Mouse (Mus musculus): ENCODE results near the gene Ajm1.
"Not testable (repeated sequence)": the region's sequence is repeated elsewhere in the genome, so short reads cannot be mapped to it uniquely, and the experiment has no call there.

Ajm1 gene

GRCm38 (mm10) chr2:25565741-25566140 is 15.8 kb downstream of the Ajm1 start:
- DNase-seq (ENCODE audit: low spot score) = no peak

GRCm38 (mm10) chr2:25561946-25562345 is 19.6 kb downstream of the Ajm1 start:
- no peak for DNase-seq (ENCODE audit: low spot score)

DNA sequence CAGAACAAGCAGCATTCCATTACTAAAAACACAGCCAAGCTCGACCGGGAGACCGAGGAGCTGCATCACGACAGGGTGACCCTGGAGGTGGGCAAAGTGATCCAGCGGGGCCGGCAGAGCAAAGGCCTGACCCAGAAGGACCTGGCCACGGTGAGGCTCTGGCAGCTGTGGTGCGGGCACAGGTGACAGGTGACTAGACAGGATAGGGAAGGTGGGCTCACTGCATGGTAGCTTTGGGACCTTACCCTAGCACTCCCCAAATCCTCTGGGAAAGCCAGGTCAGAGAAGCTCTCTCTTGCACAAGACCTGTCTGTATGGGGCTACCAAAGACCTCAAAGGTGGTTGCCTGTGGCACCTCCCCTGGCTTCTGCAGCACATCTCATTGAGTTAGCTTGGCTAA is 21.0 kb downstream of the Ajm1 start:
- DNase-seq (ENCODE audit: low spot score) = no peak

DNA sequence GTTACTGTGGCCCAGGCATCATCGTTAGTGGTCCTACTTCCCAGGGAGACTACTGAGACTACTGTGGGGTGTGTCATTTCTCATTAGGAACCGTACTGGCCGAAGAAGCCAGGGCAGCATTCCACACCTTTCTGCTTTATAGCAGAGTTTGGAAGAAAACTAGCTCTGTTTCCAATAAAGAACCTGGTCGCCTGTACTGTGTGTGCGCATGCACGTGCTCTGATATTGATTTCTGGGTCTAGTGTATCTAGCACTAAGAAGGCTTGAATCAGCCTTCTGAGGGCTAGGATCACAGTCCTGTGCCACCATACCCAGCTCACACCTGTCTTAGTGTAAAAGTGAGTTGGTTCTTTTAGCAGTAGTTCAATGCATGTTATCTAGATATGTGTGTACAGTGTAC is 22.8 kb downstream of the Ajm1 start:
- DNase-seq (ENCODE audit: low spot score) = no peak

DNA sequence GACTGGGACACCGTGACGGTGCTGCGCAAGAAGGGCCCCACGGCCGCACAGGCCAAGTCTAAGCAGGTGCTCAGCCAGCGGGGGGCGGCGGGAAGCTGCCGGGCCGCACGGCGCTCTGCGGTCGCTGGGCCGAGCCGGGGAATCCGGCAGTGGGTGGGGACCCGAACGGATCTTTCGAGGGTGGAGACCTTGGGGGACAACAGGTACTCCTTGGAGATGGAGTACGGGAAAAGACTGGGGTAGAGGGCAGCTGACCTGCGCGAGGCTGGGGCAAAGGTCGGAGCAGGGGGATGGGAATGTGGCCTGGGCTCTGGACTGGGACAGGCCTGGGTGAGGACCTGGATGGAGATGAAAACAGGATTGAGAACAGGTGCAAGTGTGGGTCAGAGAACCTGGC is 23.6 kb downstream of the Ajm1 start:
- no peak for DNase-seq (ENCODE audit: low spot score)

- peak; percentile 73 for DNase-seq (ENCODE audit: low spot score)
Measured at GRCm38 (mm10) chr2:25557221-25557963, 24.2 kb downstream of the Ajm1 start, which contains the start of gene Edf1. TSS of gene Edf1 (plus strand) at chr2:25557847.

DNA sequence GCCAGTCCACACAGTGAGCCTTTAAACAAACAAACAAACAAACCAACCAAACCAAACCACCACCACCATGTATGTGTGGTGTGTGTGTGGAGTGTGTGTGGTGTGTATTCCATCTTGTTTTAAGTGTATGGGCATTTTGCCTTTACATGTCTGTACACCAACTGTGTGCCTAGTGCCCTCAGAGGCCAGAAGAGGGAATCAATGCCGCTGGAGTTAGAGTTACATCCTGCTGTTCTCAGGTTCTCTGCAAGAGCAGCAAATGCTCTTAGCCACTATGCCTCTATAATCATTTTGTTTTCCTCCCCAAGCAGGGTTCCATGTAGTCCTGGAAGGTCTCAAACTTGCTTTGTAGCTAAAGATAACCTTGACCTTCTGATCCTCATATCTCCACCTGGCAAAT is 25.3 kb downstream of the Ajm1 start:
- no peak for DNase-seq (ENCODE audit: low spot score)

DNA sequence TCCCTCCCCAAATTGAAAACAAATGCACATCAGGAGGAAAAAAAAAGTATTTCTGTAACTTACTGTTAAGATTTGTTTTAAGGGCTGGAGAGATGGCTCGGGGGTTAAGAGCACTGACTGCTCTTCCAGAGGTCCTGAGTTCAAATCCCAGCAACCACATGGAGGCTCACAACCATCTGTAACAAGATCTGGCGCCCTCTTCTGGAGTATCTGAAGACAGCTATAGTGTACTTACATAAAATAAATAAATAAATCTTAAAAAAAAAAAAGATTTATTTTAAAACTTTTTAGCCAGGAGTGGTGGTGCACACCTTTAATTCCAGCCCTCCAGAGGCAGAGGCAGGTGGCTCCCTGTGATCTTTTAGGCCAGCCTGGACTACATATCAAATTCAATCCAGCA is 26.1 kb downstream of the Ajm1 start:
- not testable (repeated sequence) for DNase-seq (ENCODE audit: low spot score)

DNA sequence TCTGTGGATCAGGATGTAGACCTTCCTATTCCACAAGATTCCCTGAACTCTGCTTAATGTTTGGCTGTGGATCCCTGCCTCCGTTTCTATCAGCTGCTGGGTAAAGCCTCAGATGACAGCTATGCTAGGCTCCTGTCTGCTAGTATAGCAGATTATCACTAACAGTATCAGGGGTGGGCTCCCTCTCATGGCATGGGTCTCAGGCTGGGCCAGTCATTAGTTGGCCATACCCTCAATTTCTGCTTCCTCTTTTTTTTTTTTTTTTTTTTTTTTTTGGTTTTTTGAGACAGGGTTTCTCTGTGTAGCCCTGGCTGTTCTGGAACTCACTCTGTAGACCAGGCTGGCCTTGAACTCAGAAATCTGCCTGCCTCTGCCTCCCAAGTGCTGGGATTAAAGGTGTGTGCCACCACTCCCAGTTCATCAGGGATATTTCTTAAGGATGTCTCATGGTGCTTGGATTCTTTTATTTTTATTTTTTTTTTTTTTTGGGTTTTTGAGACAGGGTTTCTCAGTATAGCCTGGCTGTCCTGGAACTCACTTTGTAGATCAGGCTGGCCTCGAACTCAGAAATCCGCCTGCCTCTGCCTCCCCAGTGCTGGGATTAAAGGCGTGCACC is 28.3 kb downstream of the Ajm1 start:
- not testable (repeated sequence) for DNase-seq (ENCODE audit: low spot score)

DNA sequence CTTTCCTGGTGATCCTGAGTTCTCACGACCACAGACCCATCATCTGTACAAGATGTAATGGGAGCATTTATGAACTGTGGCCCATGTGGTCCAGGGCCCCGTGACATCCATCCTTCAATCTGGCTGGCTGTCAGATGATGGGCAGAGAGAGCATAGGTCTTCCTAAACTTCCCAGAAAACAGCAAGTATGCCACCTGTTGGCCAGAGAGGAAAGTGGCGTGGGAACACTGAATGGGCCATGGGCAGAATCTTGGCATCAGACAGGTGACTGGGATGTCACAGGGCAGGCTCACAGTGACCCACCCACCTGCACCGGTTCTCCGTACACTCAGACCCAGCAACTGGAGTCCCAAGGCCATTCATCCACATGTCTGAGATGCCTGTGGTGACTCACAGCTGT is 30.4 kb downstream of the Ajm1 start:
- DNase-seq (ENCODE audit: low spot score) = no peak

DNA sequence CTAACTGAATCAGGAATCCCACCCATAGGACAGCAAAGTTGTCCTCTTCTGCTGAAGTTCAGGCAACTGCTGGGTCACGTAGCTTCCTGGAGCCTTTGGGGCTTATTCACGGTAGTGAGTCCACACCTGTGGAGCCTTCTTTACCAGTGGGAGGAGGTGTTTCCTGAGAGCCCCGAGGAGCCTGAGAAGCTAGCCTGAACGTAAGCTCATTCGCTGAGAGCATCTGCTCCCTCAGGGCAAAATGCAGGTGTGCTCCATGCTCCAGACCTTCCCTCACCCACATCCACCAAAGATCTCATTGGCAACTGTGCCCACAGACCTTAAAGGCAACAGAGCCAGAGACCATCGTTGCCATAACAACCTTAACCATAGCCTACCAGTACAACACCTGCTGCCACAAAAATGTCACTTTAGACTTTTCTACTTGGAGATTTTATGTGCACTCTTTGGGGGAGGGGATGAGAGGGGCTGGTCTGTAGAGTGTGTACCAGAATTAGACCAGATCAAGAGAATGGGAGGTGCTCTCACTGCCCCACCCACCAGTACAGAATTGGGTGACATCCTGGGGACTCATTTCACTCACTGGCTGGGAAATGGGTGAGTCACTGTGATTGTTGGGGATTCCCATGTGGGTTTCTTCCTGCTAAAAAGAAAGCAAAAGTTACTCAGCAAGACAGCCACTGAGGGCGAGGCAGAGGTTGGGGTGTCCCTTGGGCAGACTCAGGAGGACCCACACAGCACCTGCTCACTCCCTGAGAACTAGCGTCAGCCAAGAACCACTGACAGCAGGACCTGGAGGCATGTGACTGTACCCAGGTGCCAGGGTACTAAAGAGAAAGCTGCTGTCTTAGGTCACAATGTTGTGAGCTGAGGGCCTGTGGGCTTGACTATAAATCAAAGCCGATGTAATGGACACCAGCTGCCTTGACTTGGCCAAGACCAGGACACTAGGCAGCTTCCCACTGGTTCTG is 32.3 kb downstream of the Ajm1 start:
- DNase-seq (ENCODE audit: low spot score) = no peak

DNA sequence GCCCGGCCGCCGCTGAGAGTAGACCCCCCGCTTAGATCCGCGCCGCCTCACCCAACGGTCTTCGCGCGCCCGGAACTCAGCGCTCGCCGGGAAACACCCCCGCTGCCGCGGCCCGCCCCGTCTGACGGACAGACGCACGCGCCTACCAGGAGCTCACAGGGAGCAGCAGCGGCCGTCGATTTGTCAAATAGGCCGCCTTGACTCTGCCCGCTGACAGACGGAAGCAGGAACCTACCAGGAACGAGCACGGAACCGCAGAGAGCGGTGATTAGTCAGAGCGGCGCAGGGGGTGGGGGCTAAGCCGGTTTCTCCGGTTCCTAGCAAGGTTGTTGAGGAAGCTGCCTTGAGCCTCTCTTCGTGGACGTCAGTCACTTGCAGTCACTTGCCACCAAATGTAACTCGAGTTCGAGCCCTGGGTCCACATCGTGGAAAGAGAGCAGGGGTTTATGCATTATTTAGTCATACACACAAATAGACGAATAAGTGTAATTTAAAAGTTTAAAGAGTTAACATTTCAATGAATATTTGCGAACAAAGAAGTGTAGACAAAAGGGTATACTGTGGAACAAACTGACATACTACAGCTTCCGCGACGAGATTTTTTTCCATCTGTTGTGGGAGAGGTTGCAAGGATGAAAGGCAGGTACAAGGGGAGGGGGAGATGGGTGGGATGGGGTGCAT is 34.6 kb downstream of the Ajm1 start, which contains the start of gene Traf2:
TSS of gene Traf2 (minus strand) at position 130 of the 681 bp plus-strand sequence.
- peak; percentile 95 for DNase-seq (ENCODE audit: low spot score)

- DNase-seq (ENCODE audit: low spot score) = no peak
Measured at GRCm38 (mm10) chr2:25545996-25546810, 35.4 kb downstream of the Ajm1 start.

DNA sequence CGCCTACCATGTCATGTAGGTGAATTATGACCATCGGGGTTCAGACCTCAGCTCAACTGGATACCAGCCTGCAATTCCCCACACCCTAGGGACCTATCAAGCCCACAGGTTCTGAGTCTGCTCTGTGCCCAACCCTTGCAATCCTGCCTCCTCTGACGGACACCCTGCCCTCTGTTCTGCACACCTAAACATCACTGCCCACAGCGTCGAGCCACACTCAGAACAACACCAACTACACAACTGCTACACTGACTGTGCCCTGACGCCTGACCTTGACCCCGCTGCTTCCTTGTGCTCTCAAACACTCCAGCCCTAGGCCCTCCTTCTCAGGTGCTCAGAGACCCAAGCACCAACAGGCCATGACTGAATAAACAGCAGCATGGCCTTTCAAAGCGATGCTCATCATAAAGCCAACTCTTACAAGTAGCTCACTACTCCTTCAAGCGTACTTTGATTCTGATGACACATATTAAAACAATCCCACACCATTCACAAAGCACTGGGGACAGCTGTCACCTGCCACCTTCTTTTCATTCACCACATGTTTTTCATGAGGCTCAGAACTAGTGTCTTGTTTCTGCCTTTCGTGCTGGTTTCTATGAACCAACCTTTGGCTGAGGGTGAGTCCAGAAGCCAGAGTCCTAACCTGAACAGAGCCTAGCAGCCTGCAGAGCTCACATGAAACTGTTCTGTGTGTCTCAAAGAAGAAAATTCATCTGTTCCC is 39.8 kb downstream of the Ajm1 start:
- DNase-seq (ENCODE audit: low spot score) = no peak

DNA sequence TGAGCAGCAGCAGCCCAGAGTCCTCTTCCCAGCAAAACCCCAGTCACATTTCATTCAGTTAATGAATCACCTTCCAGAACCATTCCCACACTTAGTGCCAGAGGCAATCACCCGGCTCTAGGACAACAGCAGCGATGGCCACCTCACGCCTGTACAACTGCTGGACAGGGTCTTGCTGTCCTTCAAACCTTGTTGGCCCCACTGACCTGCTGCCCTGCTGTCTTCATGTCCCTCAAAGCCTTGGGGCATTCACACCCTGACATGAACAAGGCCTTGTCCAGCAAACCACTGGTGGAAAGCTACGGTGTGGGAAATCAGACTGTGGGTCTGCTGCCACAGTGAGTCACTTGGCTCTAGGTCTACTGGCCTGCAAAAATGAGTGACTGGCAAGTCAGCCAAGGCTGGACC is 41.0 kb downstream of the Ajm1 start:
- DNase-seq (ENCODE audit: low spot score) = no peak

GRCm38 (mm10) chr2:25536531-25536930 is 45.0 kb downstream of the Ajm1 start:
- DNase-seq (ENCODE audit: low spot score) = no peak

GRCm38 (mm10) chr2:25534866-25535182 is 46.7 kb downstream of the Ajm1 start:
- DNase-seq (ENCODE audit: low spot score) = no peak

- no peak for DNase-seq (ENCODE audit: low spot score)
Measured at GRCm38 (mm10) chr2:25534178-25534865, 47.2 kb downstream of the Ajm1 start.

DNA sequence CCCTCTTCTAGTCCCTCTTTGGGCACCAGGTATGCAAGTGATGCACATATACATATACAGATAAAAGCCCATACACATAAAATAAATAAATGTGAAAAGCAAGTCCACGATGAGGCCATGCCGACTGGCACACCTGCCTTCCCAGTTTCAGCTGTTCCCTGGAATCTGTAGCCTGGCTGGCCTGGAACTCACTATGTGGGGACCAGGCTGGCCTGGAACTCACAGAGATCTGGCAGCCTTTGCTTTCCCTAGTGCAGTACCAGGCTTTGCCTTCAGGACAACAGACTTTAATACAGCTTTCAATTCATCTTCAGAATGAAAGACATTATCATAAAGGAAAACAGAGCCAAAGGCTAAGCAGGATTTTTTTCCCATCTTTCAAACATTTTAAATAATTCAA is 47.9 kb downstream of the Ajm1 start:
- no peak for DNase-seq (ENCODE audit: low spot score)
